Mouse (Mus musculus) cerebellum, postnatal 14 days (tissue): ENCODE measurements around the gene Hcn1.

Source experiments
- DNase-seq, 2 experiments: peaks; one replicate each; pipeline ENCODE4 v3.0.0; 2021; ENCODE audit warnings: mixed read lengths in 2 of 2

Gene Hcn1

DNA sequence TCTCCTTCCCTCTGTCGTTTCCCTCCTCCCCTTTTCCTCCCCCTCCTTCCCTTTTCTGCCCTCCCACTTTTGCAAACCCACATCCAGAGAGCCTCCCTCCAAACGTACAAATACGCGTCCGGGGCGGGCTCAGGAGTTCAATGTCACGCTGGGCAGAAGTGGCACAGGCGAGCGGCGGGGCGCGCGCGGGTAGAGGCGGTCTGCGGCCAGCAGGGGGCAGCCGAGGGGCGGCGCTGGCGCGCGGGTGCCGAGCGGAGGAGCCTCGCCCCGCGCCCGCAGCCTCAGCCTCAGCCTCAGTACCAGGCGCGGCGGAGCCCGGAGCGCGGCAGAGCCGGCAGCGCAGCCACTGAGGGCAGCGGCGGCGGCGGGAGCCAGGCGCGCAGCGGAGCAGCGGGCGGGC lies at the start of gene Hcn1:
Gene Hcn1, plus strand, starts transcription at position 140 of the 400 bp plus-strand sequence.
- DNase-seq, result peak; percentile 92 to 96

DNA sequence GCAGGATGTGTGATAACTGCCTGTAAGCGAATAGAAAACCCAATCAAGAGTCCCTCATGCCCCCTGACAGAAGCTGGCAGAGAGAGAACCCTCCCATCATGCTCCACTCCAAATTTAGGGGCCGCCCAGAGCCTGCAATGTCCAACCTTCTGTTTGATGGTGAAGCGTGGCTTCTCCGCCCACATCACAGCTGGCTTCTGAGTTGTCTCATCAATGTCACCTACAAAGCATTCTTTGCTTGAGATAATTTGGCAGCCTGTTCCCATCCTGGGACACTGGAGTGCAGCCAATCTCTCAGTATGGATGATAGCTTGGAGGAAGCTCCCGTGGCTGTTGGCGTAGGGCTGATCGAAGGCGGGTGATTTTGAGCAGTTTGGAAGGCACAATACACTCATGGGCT lies 34.9 kb upstream of the Hcn1 start:
- peak; percentile 70 to 80 for DNase-seq

DNA sequence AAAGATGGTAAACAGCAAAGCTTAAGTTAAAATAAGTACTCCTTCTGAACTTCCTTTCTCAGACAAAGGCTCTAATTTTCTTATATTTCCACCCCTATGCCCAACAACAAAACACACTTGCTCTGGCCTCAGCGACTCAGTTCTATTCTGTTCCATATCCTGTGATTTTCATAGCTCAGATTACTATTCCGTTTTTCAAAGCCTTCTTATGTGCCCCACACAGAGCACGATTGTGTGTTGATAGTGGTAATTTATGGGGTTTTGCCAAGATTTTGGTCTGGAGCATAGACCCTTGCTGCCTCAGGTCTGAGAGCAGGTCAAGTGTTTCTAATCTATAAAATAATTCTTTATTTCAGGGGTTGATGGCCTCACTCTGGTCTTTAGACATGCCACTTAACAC lies 30.4 kb upstream of the Hcn1 start:
- DNase-seq, result no peak

DNA sequence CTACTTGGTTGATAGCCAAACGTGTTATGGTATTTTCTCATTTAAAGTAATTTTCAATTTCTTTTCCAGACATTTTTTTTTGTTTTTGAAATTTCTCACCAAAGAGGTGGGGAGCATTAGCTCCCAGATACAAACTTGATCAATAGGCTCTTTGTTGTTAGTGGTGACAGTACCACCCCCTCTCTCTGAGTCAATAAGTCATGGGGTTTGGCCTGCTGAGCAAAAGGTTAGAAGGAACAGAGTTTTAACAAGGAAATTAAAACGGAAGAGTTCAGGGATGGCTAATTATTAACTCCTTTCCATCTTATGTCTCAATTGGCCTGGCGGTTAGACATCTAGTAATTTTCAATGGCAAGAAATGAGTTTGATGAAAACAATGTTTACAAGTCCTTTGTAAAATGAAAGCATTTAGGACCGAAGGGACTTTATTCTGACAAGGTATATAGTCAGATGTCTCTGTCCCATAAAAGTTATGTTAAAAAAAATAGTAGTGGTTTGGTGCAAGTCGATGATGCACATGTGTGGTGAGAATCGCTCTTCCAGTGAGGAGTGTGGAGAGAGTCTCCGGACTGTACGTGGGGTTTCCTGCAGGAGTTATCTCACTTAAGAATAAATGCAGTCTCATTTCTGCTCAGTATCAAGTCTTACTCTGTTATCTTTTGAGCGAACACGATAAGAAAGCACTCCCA lies 7.5 kb upstream of the Hcn1 start:
- no peak for DNase-seq

GRCm38 (mm10) chr13:117595183-117595532 lies 7.0 kb upstream of the Hcn1 start:
- DNase-seq, result peak; percentile 15 to 24

DNA sequence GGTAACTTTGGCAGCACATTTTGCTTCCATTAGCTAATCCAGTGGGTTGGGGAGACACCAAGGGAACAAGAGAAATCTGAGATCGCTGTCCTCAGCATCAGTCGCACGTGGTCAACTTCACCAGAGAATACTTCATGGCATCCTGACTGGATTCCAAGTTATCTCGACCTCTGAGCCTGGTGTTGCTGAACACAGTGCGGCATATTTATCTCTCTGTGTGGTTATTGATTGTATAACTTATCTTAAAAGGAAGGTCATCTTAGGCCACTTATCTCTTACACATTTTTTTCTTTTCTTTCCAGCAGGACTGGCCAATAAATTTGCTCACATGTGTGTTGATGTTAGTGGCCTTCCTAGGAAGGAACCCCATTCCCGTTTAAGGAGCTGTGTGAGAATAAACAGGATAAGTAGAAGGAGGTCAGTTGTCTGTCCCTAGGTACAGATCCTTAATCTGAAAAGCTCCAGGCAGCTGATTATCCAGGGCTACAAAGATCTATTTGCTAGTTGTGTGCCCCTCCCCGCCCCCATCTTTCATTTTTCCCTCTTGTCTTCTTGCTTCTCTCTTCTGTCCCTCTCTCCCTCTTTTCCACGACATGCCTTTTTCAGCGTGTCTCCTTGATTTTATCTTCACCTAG lies 672 bp upstream of the Hcn1 start:
- peak; percentile 19 to 23 for DNase-seq

GRCm38 (mm10) chr13:117602617-117603358 lies 668 bp downstream of the Hcn1 start:
- DNase-seq, result peak; percentile 62 to 74

DNA sequence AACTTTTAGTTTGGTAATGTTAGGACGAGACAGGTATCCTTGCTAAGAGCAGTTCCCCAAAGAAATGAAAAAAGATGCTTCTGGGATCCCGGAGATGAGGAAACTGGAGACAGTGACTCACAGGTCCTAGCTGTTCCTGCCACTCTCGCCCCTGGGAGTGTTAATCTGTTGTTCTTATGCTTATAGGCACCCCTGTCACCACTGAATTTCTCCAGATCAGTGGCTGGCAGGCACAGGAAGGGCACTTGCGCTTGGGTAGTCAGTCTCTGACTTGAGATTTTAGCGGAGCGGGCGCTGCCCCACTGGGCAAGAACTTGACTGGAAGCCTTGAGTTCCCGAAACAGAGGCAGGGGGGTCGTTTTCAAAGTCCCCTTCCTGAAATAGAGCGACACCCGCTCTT lies 1.3 kb downstream of the Hcn1 start:
- peak; percentile 50 to 65 for DNase-seq

DNA sequence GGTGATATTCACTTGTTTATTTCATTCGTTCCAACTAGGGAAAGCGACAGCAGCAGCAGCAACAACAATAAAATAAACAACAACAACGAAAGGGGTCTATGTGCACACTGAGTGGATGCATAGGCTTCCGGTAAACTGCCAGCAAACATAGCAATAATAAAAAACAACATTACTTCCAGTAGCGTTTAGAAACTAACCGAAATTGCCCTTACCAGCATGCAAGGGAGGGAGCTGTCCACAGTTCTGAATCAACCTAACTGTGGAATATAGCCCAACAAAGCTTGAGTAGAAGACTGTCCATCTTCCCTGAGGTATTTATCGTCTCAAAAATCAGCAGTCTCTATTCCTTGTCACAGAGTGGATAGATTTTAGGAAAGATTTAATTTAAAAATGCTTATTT lies 2.0 kb downstream of the Hcn1 start:
- peak; percentile 8 to 30 for DNase-seq

- peak in 1 of 2 experiments; percentile 35 for DNase-seq
Observed at GRCm38 (mm10) chr13:117604971-117605750, 3.0 kb downstream of the Hcn1 start.

GRCm38 (mm10) chr13:117611881-117612280 lies 9.8 kb downstream of the Hcn1 start:
- no peak for DNase-seq

DNA sequence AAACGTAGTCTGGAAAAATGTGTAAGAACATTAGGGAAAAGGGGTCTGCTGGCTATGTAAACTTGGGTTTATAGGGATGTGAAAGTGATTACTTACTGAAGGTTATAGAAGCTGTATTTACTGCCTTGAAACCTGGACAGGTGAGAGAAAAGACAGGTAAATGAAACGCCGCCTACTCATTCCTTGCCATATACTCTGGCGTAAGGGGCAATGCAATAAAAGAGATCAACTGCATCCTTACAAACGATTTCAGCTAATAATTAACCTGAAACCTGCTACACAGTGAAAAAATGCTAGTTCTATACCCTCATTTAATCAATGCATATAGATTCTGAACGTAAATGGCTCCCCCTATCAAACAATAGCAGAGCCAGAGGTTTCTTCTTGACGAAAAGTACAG lies 17.4 kb downstream of the Hcn1 start:
- no peak for DNase-seq

DNA sequence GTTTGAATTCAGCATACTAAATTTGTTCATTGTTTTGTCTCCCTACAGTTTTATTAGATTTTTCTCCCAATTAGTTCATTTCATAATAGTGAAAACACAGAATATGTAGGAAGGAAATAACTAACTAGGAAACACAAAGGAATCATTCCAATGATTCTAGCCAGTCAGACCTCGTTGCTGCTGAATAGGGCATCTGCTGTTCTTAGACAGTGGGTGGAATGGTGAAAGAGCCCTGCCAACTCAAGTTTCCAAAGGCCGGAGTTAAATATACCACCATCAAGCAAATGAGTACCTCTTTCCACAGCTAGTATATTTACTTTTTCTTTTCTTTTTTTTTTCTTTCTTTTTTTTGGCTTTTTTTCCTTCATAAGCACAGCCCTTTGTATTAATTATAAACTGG lies 55.4 kb downstream of the Hcn1 start:
- peak in 1 of 2 experiments; percentile 38 for DNase-seq

- peak; percentile 70 to 85 for DNase-seq
Observed at GRCm38 (mm10) chr13:117658414-117659175, 56.5 kb downstream of the Hcn1 start.

DNA sequence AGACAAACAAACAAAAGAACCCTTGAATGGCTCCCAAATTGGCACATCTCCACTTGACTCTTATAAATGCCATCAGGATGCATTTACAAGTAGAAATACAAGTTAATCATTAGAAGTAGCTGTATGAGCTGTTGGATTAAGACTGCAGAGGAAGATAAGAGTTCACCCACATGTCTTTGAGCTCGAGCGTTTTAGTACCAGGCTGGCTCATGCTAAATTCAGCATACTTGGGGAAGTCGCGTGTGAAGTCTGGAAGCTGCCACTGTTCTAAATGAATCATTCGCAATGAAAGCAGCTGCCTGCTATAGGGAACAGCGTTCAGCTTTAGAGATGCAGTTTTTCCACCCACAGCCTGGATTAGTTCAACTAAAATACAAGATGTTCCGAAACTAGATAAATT lies 57.4 kb downstream of the Hcn1 start:
- peak; percentile 45 to 51 for DNase-seq

DNA sequence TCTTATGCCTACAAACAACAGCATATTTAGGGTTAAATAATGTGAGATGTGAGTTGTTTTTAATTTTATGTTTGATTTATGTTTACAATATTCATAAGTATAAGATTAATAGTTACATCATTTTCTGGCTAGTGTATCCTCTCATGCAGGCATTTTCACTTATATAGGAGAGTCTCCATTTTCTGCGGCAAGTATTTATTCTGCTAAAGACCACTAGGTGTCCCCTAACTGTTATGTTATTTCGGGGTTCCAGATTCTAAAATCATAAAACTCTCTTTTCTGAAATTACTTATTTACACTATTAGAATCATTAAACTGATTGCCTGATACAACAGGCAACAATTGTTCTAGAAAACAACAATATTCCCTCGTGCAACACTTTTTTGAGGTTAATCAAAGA lies 60.5 kb downstream of the Hcn1 start:
- no peak for DNase-seq

- DNase-seq, result no peak
Observed at GRCm38 (mm10) chr13:117669303-117669702, 67.2 kb downstream of the Hcn1 start.

DNA sequence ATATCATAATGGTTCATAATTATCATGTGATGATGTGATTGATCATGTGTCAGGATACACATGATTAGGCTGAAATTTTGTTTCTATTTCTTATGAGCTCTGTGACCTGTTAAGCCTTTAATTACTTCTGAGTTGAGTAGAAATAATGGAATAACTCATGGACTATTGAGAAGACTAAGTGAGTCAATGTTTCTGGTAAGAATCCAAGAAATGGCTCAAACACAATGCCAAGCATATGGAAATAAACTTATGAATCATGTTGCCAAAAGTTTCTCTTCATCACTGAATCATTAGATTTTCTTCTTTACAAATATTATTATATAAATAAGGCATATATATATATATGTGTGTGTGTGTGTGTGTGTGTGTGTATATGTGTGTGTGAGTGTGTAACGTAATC lies 69.7 kb downstream of the Hcn1 start:
- DNase-seq, result no peak

- no peak for DNase-seq
Observed at GRCm38 (mm10) chr13:117676418-117676817, 74.3 kb downstream of the Hcn1 start.

DNA sequence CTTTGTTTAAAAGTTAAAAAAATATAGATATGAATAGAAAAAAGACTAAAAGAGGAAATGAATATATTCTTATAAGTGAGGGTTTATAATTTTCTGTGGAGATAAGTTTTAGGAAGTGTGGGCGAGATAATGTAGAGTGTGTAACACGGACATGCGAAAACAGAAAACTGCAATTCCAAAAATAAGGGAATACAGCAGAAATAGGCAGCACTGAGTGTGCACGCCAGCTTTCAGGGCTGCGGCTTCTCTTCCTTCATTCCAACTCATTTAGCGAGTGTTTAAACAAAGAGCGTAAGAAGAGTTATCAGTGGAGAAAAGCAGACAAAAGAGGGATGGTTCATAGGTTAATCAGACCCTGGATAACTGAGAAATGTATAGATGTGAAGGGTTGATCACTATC lies 85.5 kb downstream of the Hcn1 start:
- no peak for DNase-seq

- no peak for DNase-seq
Observed at GRCm38 (mm10) chr13:117694729-117695332, 92.7 kb downstream of the Hcn1 start.

DNA sequence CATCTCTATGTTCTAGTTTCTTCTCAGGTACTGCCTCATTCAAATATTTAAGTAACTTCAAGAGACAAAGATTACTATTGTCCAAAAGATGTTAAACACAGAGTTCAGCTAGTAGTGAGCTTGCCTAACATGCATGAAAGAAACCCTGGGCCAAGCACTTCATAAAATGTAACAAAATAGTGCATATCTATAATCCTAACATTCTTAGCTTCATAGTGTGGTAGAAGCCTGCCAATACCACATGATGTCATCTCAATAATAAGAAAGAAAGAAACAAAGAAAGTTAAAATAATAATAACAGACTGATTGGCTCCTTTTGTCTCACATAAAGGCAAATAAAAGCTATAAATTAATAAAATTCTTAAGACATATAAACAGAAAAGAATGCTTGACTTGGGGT lies 103.5 kb downstream of the Hcn1 start:
- DNase-seq, result no peak
